Mouse (Mus musculus): ENCODE results near the gene 1700012B07Rik.

1700012B07Rik gene

DNA sequence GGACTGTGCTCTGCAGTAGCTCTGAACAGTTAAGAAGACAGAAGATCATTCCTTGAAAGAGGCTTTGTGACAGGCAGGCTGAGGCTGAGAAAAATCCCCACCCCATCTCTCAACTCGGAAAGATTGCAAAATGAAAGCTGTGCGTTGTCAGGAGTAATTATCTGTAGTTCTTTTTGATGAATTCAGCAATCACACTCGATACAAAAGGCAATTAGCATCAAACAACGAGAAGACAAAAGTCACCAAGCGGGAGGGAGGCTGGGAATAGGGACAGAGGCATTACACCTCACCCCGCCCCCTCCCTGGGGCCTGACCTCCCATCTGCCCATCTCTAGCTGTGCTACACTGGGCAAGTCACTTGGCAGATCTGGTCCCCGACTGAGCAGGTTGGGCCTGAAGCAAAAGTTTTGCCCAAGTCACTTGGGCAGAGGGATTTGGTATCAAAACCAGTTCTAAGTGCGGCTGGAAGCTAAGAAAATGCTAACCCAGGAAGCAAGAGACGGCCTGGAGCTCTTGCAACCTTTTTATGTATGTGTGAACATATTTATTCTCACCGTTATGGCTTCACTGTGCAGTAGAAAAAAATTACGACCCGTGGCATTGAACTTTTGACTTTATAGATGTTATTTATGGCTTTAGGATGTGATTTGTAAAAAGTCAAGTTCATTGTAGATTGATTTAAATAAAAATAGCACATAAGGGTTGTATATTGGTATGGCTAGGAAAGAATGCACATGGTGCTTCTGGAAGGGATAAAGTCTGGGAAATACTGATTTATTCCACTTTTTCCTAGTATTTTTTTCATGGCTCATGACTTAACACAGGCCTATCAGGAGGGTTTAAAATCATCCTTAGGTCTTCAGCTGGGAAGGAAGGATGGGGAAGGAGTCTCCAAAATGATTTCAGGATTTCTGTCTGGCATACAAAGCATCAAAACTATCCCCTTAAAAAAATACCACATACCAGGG lies 75.9 kb downstream of the 1700012B07Rik start:
- DNase-seq (ENCODE audit: low spot score in 2 of 2), result no peak

DNA sequence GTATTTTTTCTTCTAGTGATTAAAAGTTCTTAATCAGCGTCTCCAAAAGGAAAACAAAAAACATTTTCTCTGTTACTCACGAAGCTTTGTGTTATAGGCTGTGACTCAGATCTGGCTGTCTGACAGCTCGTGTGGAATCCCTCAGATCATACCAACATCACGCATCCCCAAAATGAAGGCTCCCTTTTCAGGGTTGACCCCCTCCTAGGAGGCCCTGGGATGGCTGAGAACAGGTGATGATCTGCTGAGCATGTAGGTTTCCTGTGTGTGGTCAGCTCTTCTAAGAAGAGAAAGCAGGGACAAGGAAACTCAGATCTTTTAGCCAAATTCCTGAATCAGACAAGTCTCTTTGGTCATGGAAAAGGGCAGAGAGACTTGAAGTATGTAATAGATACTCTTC lies 82.6 kb downstream of the 1700012B07Rik start:
- DNase-seq (ENCODE audit: low spot score in 2 of 2), result no peak

DNA sequence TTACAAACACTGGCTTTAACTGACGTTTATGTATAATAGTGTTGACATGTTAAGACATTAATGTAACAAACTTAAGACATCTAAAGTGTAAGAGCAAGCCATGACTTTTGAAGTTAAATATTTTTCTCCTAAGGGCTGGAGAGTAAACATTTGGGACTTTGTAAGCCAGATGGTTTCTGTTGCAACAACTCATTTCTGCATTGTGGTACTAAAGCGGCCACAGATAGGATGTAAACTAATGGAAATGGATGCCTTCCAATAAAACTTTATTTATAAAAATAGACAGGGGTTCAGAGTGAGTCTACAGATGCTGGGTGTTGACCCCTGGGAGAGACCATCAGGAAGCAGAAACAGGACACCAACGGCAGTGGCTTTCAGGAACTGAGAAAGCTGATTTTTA lies 89.9 kb downstream of the 1700012B07Rik start:
- no peak for DNase-seq (ENCODE audit: low spot score in 2 of 2)
